Mouse (Mus musculus) forelimb bud, embryonic 11.5 days (tissue): ENCODE measurements around the gene Caskin2.

Experiments used
- DNase-seq: peaks from one replicate; pipeline ENCODE4 v3.0.0-alpha.2; 2012; ENCODE audit warnings: low read depth, low spot score

Gene Caskin2

DNA sequence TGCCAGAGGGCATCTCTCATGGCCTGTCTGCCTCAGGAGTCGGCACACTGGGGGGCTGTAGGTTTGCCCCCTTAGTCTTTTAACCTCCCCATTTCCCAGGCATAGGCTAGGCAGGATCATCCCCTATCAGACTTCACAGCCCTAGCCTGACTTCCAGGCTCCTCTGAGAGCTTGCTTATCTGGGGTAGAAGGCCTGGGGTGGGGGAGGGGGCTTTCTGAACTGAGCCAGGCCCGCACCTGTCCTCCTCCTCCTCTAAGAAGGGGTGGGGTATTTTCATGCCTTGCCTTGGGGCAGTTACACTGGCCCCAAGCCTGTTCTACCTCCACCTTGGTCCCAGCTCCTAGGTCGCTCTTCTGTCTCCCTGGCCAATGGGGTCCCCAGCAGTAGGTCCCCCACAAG is 18.1 kb upstream of the Caskin2 start:
- no peak for DNase-seq

DNA sequence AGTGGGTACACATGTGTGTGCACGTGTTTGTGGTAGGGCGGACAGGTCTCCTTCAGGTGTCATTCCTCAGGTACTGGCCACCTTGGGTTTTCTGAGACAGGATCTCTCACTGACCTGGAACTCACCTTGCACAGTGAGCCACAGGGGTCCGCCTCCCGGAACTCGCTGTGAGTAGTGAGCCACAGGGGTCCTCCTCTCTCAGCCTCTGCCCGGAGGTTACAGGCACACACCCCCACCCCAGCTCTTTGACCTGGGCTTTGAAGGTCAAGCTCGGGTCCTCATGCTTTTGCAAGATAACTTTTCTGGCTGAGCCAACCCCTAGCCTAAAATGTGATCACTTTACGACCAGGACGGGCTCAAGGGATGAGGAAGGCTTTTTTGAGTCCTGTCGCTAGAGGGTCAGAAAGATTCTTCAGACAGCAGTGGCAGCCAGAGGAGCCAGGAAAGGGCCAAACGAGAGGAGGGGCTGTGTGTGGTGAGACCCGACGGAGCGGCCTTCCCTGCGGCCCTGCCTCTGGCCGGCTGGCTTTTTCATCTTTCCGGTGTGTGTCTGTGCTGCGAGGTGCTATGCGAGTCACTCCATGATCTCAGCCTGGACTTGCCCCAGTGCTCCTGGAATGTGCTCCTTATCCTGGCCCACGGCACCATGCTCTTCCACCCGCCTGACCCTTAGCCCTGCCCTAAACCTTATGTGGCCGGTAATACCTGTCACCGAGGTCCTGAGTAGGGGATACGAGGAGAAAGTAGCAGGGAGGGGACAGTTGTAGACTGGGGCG is 17.3 kb upstream of the Caskin2 start:
- no peak for DNase-seq

DNA sequence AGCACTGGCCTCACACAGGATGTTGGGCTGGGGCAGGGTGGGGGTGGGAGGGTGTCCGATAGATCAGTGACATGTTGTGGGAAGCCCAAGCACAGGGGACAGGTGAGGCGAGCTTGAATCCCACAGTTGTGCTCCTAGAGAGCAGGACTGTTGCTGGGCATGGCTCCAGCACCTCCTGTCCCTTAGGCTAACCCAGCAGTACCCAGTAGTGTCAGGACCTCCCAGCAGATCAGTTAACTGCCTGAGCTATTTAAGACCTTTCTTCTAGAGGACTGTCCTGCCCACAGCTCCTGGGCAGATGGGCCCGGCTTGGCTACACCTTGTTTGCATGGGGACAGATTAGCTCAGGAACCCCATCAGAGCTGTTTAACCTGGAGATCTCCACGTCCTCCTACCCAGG is 15.6 kb upstream of the Caskin2 start:
- no peak for DNase-seq

DNA sequence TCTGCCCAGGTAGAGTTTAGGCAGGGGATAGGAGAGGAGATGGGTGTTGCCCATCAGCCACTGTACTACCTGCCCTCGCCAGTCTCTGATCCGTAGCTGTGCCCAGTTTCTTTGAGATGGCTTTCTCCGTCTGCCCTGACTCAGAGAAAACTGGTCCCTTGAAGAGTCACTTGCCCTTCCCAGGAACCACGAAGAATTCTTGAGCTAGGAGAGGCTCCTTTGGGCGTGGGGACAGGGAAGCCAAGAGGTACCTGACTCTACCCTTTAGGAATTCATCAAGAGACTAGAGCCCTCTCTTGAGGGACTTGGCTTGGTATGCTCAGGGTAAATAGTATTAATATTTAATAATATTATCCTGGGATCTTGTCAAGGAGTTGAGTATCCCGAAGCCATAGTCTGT is 14.2 kb upstream of the Caskin2 start:
- DNase-seq: no peak

DNA sequence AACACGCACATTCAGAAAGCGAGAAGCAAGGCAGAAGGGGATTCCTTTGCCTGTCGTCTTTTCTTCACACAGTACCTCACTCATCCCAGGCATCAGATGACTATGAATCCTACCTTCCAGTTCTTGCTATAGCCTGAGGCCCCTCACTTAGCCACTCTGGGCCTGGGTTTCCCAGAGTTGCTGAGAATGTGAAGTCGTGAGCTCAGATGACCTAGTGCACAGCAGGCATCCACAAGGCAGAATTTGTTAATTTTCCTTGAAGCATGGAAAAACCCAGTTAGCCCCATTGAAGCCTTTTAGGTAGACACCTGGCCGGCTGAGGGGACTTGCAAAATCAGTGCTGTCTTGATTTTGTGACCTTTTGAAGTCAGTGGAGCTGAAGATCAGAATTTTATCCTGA is 13.0 kb upstream of the Caskin2 start:
- no peak for DNase-seq

DNA sequence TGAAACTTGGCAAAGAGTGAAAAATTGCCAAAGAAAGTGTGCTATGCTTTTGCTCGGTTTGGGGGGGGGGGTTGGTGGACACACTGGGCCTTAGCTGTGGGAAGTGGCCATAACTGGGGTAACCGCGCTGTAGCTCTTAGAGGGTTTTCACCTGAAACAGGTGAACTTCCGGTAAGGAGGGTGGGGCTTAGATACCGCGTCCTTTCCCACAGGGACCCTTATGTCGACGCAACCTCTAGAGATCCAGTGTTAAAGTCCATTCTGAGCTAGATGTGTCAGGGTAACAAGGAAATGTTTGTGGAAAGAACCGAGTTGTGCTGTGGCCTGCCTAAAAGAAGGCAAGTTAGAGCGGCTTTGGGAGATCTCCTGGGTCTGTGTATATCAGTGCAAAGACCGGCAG is 11.4 kb upstream of the Caskin2 start:
- no peak for DNase-seq

DNA sequence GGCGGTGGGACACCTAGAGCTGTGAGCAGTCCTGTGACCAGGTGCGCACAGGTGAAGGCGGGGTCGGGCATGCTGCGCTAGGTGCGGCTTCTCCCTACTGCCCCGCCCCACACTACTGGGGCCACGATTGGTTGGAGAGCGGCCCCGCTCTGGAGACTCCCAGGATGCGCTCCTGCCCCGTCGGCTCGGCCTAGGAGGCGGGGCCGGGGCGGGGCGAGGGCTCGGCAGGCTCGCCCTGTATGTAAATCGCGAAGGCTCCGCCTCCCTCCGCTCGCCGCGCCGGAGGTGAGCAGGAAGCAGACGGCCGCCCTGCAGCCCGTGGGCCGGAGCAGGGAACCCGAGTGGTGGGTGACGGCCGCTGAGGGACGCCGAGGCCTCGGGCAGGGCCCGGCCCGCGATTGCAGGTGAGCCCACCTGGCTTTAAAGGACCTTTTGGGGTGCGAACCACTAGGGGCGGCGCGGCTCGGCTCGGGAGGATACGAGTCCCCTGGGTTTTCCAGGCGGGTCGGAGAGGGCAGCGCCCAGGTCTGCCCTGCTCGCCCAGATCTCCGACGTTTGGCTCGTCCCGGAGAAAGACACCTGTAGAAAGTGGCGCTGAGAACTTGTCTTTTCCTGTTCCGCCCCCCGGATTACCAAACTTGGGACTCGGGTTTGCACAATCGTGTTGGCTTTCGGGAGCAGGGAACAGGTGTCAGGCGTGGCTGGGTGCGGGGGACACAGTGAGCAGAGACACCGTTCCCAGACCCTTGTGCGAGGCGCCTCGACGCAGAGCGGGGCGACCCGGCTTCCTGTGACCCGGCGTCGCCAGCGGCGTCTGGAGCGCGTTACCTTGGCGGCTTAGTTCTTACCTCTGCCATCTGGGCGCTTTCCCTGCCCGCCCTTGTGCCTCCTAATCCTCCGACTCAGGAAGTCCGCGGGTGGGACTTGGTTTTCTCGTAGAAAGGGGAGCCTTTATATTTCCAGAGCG is 10.6 kb upstream of the Caskin2 start, which contains the start of gene Llgl2:
Gene Llgl2, plus strand, starts transcription at position 276 of the 967 bp plus-strand sequence.
- peak; percentile 72 for DNase-seq

DNA sequence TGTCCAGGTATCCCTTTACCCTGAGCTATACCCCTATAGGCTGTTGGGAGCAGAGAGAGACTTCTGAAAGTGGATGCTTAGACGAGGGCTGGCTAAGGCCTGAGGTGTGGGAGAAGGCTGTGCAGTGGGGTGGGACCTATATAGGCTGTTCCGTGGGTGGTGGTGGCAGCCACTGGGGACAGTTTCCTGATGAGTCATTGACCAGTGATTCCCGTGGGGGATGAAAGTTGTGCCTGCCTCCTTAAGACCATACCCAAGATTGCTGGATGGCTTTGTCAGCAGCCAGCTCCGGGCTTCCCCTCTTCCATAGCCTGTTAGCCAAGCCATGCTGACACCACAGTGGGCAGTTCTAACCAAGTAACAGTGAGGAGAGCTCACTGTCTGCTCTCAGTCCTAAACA is 7.6 kb upstream of the Caskin2 start:
- no peak for DNase-seq

DNA sequence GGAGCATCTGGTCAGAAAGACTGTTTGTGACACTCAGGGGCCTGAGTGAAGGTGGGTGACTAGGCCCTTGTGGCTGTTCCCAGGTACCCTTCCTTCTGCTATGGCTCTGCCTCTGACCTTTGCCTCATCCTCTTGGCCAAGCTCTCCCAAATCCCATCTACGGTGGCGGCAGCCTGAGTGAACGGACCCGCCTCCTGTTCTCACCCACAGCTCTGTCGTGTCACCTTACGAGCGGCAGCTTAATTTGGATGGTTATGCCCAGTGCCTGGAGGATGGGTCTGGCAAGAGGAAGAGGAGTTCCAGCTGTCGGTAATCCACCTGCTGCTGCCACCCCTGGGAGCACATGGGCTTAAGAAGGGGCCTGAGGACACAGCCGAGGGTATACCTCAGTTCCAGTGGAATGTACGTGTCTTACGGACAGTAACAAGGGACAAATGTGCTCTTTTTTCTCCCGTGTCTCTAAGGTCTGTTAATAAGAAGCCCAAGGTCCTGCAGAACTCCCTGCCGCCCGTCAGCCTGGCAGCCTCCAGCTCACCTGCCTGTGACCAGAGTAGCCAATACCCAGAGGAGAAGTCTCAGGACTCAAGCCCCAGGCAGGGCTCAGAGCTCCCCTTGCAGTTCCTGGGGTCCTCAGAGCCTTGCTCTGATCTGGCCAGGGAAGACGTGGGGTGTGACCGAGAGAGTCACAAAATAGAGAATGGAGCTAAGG is 6.6 kb upstream of the Caskin2 start:
- no peak for DNase-seq

DNA sequence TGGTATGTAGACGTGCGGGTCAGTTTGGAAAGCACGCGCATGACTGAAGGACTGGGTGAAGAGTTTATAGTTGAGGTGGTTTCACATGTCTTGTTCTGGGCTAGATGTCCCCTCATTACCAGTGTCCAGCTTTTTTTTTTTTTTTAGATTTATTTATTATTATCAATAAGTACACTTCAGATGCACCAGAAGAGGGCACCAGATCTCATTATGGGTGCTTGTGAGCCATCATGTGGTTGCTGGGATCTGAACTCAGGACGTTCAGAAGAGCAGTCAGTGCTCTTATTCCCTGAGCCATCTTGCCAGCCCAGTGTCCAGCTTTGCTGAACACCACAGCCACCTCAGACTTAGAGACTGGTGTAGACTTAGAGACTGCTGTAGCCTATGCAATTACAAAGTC is 3.9 kb upstream of the Caskin2 start:
- no peak for DNase-seq

DNA sequence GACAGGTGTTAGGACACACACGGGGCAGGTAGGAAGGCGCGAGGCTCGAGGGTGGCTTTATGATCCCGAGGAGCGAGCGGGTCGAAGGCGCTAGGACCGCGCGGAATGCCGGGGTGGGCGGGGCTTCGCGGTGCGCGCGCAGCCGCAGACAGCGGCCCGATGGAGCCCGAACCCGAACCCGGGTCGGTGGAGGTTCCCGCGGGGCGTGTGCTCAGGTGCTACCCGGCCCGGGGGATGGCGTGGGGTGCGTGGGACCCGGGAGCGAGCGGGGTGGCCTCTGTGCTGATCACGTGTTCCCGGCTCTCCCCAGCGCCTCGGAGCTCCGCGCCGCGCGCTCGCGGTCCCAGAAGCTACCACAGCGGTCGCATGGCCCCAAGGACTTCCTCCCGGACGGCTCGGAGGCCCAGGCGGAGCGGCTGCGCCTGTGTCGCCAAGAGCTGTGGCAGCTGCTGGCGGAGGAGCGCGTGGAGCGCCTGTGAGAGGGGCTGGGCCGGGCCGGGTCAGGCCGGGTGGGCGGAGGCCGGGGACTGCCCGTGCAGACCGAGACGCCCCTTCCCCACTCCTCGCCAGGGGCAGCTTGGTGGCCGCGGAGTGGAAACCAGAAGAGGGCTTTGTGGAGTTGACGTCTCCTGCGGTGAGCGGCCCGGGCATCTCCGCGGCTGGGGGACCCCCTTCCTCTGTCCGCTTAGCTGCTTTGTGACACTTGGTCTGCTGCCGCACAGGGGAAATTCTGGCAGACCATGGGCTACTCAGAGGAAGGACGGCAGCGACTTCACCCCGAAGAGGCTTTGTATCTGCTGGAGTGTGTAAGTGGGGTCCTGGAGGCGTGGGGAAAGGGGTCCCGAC is 1.4 kb upstream of the Caskin2 start, which contains the start of gene Tsen54:
Gene Tsen54, plus strand, starts transcription at position 120 of the 846 bp plus-strand sequence.
- peak; percentile 74 for DNase-seq

DNA sequence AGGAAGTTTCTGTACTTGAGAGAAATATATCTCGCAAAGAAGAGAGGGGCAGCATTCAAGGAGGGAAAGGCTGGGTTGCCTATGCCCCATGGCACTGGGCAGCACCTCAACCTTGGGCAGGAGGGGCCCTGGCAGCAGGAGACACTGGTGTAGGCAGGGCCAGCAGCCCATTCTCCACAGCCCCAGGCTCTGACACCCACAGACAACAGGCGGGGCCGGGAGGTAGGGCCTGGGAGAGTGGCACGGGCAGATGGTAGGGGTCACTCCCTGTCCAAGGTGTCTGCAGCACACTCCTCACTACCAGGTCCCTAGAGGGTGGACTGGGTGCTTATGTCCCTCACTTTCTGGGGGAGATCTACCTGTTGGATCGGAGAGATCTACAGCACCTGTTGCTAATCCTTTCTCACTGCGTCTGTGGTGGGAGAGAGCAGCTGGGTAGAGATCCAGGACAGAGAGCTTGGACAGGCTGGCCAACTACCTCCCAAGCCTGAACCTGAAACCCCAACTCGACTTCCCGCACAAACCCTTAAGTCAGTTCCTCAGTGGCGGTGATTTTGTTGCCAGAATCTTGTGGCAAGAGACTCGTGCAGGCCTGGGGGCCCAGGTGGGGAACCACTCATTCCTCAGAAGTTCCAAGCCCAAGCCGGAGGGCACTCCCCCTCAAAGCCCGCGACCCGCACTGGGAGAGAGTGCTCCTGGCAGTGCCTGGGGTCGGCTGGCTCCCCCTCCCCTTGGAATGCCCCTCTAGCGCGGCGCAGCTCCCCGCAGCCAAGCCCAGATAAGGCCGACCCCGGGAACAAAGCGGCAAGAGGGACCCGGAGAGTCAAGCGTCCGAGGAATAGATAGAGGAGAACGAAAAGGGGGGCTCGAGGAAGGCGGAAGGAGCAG is 662 bp downstream of the Caskin2 start:
- DNase-seq: peak; percentile 51

DNA sequence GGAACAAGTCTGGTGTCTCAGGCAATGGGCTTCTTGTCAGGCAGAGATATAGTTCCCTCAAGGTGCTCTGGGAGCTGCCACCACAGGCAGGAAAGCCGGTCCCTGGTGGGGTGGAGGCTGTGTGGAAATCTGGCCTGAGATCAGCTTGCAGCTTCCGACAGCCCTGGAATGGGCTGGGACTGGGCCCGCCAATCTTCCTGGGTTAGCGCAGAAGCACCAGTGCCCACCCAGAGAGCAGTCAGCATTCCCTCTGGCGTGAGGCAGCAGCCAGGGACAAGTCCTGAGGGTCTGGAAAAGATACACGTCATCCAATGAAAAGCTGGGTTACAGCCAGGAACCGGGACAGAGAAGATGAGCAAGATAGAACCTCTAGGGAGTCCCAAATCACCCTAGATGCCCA is 1.3 kb downstream of the Caskin2 start:
- no peak for DNase-seq

DNA sequence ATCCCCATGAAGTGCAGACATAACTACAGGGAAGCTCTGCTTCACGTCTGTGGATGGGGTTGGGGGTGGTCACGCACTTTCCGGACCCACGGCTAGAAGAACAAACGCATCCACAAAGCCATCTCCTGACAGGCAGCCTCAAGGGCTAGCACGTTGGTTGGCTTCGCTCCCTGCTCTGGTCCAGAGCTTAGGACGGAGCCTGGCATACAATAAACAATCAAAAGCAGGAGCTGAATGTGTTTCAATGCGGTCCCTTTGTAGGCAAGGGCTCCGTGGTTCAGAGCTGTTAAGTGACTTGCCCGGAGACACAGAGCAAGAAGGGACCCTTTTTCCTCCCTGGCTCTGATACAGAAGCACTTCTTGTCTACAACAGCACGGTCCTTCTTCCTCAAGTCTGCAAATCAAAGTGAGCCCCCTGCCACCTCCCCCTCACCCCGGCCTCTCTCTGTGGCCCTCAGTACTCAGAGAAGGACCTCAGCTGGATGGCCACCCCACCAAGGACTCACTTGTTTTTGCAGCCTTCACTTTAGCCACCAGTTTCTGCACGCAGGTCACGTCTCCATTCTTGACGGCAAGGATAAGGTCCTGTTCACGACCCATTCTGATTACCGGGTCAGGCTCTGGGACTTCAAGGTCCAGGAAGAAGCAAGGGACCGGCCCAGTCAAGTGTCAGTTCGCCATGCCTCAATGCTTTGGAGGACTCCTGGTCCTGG is 1.9 kb downstream of the Caskin2 start:
- DNase-seq: no peak

DNA sequence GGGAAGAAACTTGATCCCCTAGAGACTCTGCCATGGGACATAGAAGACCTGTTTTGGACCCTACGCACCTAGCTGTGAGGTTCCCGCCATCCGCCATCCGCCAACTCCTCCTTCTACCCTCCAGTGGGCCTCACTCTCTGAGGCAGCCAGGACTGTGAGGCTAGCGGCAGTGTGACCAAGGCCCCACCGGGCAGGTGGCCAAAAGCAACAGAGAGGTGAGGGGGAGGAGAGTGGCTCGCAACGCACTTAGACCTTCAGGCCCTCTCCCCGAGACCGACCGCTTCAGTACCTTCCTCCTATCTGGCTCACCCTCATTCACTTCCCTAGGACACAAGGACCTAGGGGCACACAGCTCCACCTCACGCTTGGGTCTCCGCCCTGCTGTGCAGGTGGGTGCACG is 3.1 kb downstream of the Caskin2 start:
- no peak for DNase-seq

DNA sequence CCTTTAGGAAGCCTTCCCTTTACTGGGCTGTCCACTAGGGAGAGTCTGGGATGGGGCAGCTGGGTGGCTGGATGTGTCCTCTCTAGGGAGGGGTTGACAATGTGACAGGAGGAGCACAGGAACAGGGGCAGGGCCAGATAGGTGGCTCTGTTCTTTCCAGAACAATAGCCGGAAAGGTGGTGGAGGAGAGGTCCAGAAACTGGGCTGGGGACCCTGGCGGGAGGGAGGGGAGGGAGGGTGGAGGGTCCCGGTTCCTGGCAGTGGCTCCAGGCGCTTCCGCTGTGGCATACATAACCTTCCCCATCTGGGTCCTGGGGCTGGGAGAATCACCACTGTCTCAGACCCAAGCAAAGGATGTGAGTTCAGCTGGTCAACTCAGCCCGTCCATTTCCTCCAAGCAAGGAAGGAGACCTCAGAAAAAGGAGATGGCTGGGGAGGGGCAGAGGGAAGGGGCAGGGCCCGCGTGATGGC is 4.1 kb downstream of the Caskin2 start:
- no peak for DNase-seq

DNA sequence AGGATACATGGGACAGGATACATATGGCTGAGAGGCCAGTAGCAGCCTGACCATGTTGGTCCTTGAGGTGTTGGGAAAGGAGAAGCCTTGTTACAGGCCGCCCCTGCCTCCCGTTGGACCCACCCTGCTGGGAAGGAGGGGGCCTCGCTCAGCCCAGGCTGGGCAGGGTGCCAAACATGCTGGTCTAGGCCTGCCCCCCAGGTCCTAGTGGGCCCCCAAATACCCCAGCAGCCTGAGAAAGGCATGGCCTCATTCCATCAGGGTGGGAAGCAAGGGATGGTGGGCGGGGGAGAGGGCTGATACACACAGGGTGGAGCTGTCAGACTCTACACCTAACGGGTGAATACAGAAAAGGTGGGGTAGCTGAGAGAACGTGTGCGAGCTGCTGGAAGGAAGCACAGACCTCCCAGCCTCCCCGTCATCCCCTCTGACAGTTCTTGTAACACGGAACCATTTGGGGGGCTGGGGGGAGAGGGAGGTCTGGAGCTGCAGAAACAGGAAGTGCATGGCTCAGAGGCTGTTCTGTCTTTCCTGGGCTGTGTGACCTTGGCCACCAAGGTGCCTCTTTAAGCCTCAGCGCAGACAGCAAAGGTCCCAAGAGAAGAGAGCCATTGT is 4.6 kb downstream of the Caskin2 start:
- DNase-seq: no peak

DNA sequence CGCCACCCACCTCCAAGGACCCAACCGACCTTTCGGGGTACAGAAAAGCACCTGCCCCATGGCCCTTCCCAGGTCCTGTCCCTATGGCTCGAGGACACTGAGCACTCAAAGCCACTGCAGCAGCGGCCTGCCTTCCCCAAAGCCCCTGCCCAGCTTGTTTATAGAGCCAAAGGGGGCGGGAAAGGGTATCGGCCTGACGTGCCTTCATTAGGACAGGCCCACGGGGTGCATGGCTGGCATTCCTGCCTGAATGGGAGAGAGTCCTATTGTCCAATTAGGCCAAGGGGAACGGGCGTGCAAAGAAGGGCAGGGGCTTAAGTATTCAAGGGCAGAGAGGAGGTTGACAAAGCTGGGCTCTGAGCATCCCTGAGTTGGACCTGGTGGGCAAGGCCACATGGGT is 5.5 kb downstream of the Caskin2 start:
- DNase-seq: no peak

DNA sequence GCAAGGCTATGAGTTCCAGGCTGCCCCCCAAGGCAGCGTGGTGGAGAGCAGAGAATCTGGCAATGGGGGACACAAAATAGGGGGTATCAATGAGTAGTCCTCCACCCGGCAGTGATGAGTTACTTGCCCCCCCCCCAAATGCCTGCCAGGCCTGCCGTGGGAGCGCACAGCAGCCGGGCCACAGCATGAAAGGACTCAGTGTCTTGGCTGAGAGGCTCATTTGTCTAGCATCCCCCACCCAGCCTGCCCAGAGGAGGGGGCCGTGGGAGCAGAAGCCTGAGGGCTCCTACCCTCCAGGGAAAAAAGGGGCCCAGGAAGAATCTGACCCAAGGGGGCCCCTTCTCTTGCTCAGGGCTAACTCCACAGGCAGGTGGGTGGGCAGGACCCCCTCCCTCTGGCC is 6.1 kb downstream of the Caskin2 start:
- DNase-seq: no peak
